Mouse (Mus musculus) heart, embryonic 14.5 days (tissue): ENCODE measurements at regions not wholly inside any gene's neighbourhood (a gene's known extent, or its start where the extent isn't known, plus 50 kb on each side); places are given as distances from the start of the nearest gene placed in this dataset.

Source experiments
- ATAC-seq: fragments of 200-750 bp; cut with Nextera tagmentation; 2 replicates; pipeline ENCODE4 v1.8.0; 2017; ENCODE audit warnings: low read depth, moderate TSS enrichment; ENCODE audit not compliant: insufficient number of reproducible peaks, insufficient read depth, low FRiP score
- H3K27ac ChIP-seq, 2 experiments: fragments of 200-500 bp in 1 of 2; fragments of 300-500 bp in 1 of 2; sonication (generic) in 1 of 2; replicated peaks in 1 of 2; 2 replicates each; pipeline ENCODE4 v1.5.1; 2012 to 2014; ENCODE audit warnings: low read depth in 2 of 2, low read length in 2 of 2, control low read depth in 1 of 2, mild to moderate bottlenecking in 1 of 2, mixed read lengths in 1 of 2; ENCODE audit not compliant: control insufficient read depth in 1 of 2, insufficient read depth in 1 of 2
- H3K27me3 ChIP-seq: fragments of 300-500 bp; sonication (generic); 2 replicates; pipeline ENCODE4 v1.6.1; 2014; ENCODE audit warnings: mild to moderate bottlenecking, low read length, control low read depth; ENCODE audit not compliant: control insufficient read depth, insufficient read depth
- H3K36me3 ChIP-seq: fragments of 300-500 bp; sonication (generic); 2 replicates; pipeline ENCODE4 v1.6.1; 2014; ENCODE audit warnings: mild to moderate bottlenecking, control low read depth, low read length, mixed read lengths; ENCODE audit not compliant: control insufficient read depth, insufficient read depth
- H3K4me1 ChIP-seq, 2 experiments: fragments of 200-500 bp in 1 of 2; fragments of 300-500 bp in 1 of 2; sonication (generic) in 1 of 2; 2 replicates each; pipeline ENCODE4 v1.6.1; 2012 to 2014; ENCODE audit warnings: low read length in 2 of 2, control low read depth in 1 of 2, mixed read lengths in 1 of 2; ENCODE audit not compliant: control insufficient read depth in 2 of 2, insufficient read depth in 2 of 2
- H3K4me2 ChIP-seq: fragments of 300-500 bp; sonication (generic); 2 replicates; pipeline ENCODE4 v1.6.1; 2014; ENCODE audit warnings: mild to moderate bottlenecking, low read length
- H3K4me3 ChIP-seq, 2 experiments: fragments of 200-500 bp in 1 of 2; fragments of 300-500 bp in 1 of 2; sonication (generic) in 1 of 2; 2 replicates each; pipeline ENCODE4 v1.5.1; 2012 to 2014; ENCODE audit warnings: low read length in 2 of 2, mild to moderate bottlenecking in 2 of 2, control low read depth in 1 of 2, low read depth in 1 of 2, moderate library complexity in 1 of 2; ENCODE audit not compliant: control insufficient read depth in 1 of 2, insufficient read depth in 1 of 2
- H3K9ac ChIP-seq: fragments of 300-500 bp; sonication (generic); 2 replicates; pipeline ENCODE4 v1.6.1; 2014; ENCODE audit warnings: mild to moderate bottlenecking, low read length
- H3K9me3 ChIP-seq: fragments of 300-500 bp; sonication (generic); 2 replicates; pipeline ENCODE4 v1.6.1; 2016; ENCODE audit warnings: low read length, control low read depth; ENCODE audit not compliant: control insufficient read depth
- WGBS: fragments of 180-500 bp; shearing (Covaris S2); extraction: QIAGEN DNeasy Blood & Tissue Kit; methylation state at CpG from one replicate; pipeline ENCODE4 v1.1.7; 2014; 5-methylcytosine and 5-hydroxymethylcytosine counted together

DNA sequence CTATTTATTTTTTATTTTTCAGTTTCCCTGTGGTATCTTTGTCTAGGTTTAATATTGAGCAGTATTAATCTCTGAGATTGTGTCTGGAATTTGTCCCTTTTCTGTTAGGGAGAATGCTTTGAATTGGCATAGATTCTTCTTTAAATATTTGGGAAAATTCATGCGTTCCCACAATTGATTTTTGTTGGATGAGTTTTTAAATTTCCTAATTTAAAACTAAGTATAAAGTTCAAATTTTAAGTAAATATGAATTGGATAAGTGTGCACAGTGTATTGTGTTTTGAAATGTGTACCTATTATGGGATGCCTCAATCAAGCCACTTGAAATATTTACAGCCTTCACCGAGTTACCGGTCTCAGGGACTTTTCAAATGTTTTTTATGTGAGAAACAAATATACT lies 152.3 kb downstream of the Slc38a4 start:
- H3K27ac ChIP-seq = no peak overlapping the region
- H3K4me3 ChIP-seq = no peak overlapping the region
- no peaks in the 10 kb centered on the region for H3K4me1 ChIP-seq
- 90% methylated on average over 3 of the region's 3 CpGs for WGBS
- no peaks in the 10 kb centered on the region for H3K27me3 ChIP-seq
- no peak overlapping the region for H3K9ac ChIP-seq
- H3K9me3 ChIP-seq = 0 out of 2 replicates have a peak, but pooled peaks cover 3% of the 10 kb centered on the region
- H3K4me2 ChIP-seq = no peak overlapping the region
- no peak for ATAC-seq
- H3K36me3 ChIP-seq = no peaks in the 10 kb centered on the region

DNA sequence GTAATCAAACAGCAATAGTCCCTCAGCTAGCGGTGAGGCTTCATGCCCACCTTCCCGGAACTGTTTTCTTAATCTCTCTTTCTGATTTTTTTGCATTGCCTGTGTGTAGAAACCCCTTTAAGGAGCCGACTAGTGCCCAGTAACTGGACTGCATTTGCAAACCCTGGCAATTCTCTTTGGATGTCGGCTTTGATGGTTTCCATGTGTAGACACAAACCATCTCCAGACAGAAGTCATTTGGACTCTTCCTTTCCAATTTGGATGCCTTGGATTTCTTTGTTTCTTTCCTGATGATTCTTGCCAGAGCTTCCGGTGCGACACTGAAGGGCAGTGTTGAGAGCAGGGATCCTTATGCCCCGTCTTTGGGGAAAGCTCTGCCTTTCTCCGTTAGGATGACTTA lies 153.0 kb downstream of the Slc38a4 start:
- H3K4me3 ChIP-seq = no peak overlapping the region
- H3K36me3 ChIP-seq = no peaks in the 10 kb centered on the region
- no peak overlapping the region for H3K4me2 ChIP-seq
- no peaks in the 10 kb centered on the region for H3K4me1 ChIP-seq
- no peak overlapping the region for H3K27ac ChIP-seq
- H3K9me3 ChIP-seq = 0 out of 2 replicates have a peak, but pooled peaks cover 3% of the 10 kb centered on the region
- no peaks in the 10 kb centered on the region for H3K27me3 ChIP-seq
- ATAC-seq = no peak
- H3K9ac ChIP-seq = no peak overlapping the region
- 86% methylated on average over 8 of the region's 8 CpGs for WGBS

DNA sequence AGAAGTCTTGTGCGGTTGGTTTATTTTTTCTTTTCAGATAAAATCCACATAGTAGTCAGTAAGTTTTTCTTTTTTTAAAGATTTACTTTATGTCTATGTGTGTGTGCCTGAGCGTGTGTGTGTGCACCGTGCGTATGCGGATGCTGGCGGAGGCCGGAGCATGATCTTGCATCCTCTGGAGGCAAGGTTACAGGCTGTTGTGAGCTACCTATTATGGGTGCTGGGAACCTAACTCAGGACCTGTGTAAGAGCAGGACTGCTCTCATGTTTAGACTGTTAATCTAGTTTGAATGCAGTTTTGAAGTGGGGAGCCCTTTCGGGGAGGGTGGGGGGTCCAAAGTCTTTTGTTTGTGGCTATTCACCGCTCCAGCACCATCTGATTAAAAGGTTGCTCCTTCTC lies 154.1 kb downstream of the Slc38a4 start:
- no peaks in the 10 kb centered on the region for H3K27me3 ChIP-seq
- H3K4me3 ChIP-seq = no peak overlapping the region
- H3K4me2 ChIP-seq = no peak overlapping the region
- H3K36me3 ChIP-seq = no peaks in the 10 kb centered on the region
- H3K9ac ChIP-seq = no peak overlapping the region
- 0 out of 2 replicates have a peak, but pooled peaks cover under 1% of the 10 kb centered on the region for H3K9me3 ChIP-seq
- H3K4me1 ChIP-seq = no peaks in the 10 kb centered on the region
- 96% methylated on average over 9 of the region's 9 CpGs for WGBS
- ATAC-seq = no peak
- no peak overlapping the region for H3K27ac ChIP-seq

DNA sequence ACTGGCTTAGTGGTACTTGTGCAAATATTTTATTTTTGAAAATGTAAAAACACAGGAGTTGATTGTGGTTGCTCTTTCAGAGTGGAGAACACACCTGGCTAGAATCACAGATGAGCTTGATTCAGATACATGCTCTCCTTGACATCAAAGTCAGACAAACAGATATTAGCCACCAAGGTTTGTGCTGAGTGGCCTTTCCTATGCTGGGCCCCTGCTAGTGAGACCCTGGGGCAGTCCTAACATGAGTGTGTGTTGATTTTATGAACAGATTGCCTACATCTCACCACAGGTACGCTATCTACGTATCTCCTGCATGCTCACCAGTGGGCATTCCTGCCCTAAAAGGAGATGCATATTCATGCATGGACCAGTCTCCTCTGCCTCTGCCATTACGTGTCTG lies 157.5 kb downstream of the Slc38a4 start:
- H3K9ac ChIP-seq = no peak overlapping the region
- no peak overlapping the region for H3K27ac ChIP-seq
- no peaks in the 10 kb centered on the region for H3K4me1 ChIP-seq
- H3K4me2 ChIP-seq = no peak overlapping the region
- no peak for ATAC-seq
- no peaks in the 10 kb centered on the region; the same call in 1 of the 2 replicates for H3K9me3 ChIP-seq
- no peaks in the 10 kb centered on the region for H3K27me3 ChIP-seq
- H3K4me3 ChIP-seq = no peak overlapping the region
- no peaks in the 10 kb centered on the region for H3K36me3 ChIP-seq
- whole genome bisulfite sequencing = 91% methylated on average over 3 of the region's 3 CpGs

DNA sequence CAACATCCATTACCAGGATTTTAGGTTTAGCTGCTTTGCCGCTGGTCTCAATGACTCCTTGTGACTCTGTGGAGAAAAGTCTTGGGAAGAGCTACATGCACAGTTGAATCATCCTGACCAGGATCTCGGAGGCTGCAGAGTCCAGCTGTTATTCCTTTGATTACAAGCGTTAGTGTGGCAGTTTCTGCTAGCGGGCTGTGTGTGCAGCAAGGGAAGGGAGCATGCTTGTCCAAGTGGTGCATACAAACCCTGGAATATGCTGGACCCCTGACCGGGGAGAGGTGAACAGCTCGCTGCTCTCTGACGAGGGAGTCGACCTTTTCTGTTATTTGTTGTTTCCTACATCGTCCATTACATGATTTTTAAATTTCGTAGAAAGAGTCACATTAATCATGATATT lies 170.9 kb downstream of the Slc38a4 start:
- no peak overlapping the region for H3K4me2 ChIP-seq
- no peaks in the 10 kb centered on the region for H3K4me1 ChIP-seq
- no peaks in the 10 kb centered on the region for H3K36me3 ChIP-seq
- H3K9me3 ChIP-seq = no peaks in the 10 kb centered on the region
- H3K27me3 ChIP-seq = no peaks in the 10 kb centered on the region
- no peak for ATAC-seq
- no peak overlapping the region for H3K9ac ChIP-seq
- no peak overlapping the region for H3K4me3 ChIP-seq
- WGBS = 70% methylated on average over 10 of the region's 10 CpGs
- H3K27ac ChIP-seq = no peak overlapping the region

DNA sequence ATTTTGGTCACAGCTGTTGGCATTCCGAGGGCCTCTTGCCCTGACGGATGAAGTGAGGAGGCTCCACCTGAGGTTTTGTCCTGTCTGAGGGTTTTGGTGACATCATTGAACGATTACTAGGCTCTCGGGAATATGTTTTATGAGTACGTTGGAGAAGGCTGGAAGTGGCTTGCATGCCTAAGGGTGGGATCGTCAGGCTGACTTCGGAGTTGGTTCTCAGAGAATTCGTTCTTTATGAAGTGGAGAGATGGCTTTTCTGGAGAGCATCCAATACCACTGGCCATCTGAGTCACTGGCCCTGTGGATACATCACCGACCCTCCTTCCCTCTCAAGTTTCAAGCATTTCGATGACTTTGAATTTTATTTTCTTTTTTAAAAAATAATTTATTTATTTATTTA lies 172.0 kb downstream of the Slc38a4 start:
- H3K27me3 ChIP-seq = no peaks in the 10 kb centered on the region
- no peak overlapping the region for H3K27ac ChIP-seq
- no peak overlapping the region for H3K9ac ChIP-seq
- H3K9me3 ChIP-seq = no peaks in the 10 kb centered on the region
- no peak overlapping the region for H3K4me3 ChIP-seq
- no peaks in the 10 kb centered on the region for H3K36me3 ChIP-seq
- H3K4me2 ChIP-seq = no peak overlapping the region
- ATAC-seq = no peak
- WGBS = 81% methylated on average over 10 of the region's 10 CpGs
- no peaks in the 10 kb centered on the region for H3K4me1 ChIP-seq

DNA sequence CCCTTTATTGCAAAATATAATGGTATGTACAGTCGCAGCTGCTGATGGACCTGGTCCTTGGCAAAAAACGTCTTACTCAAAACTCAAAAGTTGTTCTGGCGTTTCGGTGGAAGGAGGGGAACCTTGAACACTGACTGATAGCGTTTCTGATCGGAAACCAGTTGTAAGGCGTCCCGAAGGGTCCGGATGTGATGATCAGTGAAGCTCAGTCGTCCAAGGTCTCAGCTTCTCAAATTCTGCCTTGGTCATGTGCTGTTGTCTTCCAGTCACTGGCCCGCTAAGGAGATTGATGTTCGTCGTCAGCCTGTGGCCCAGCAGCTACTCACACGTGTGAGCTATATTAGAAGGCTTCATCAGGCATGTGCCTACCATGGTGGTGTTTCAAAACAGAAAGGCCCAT lies 173.5 kb downstream of the Slc38a4 start:
- no peaks in the 10 kb centered on the region for H3K4me1 ChIP-seq
- no peak overlapping the region for H3K9ac ChIP-seq
- H3K4me2 ChIP-seq = no peak overlapping the region
- no peak overlapping the region for H3K4me3 ChIP-seq
- no peaks in the 10 kb centered on the region for H3K9me3 ChIP-seq
- WGBS = 85% methylated on average over 14 of the region's 14 CpGs
- no peaks in the 10 kb centered on the region for H3K27me3 ChIP-seq
- no peaks in the 10 kb centered on the region for H3K36me3 ChIP-seq
- no peak for ATAC-seq
- no peak overlapping the region for H3K27ac ChIP-seq

DNA sequence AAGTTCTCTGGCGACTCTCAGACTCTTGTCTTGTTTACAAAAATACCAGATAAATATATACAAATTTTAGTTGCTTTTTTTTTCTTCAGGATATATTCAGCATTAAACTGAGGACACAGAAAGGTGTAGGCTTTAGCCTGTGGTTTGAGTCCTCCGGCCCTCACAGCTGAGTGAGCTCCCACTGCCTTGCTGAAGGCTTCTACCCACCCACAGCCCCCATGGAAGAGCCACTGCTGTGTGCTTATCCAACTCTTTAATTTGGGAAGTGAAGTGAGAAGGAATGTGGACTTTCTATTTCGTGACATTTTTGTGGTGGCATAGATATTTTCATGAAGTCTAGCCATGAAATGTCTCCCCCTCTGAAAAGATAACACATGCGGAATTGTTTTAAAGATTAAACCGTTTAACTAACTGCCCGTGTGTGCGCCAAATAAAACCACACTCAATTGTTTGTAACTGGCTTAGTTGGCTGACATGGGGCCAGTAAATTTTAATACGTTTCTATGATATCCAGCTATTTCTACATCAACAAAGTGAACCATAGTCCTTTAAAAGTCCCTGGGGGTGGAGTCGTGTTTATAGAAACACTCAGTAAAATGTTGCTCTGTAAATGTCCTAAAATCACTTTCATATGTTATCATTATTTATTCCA lies 174.1 kb downstream of the Slc38a4 start:
- 71% methylated on average over 9 of the region's 9 CpGs for WGBS
- Histone ChIP-seq H3K36me3 (no peaks in the 10 kb centered on the region), H3K9ac (no peak overlapping the region), H3K27ac (no peak overlapping the region), H3K27me3 (no peaks in the 10 kb centered on the region), H3K4me3 (no peak overlapping the region), H3K9me3 (no peaks in the 10 kb centered on the region), H3K4me2 (no peak overlapping the region), H3K4me1 (no peaks in the 10 kb centered on the region)
- no peak for ATAC-seq
